Mouse (Mus musculus) liver, embryonic 11.5 days (tissue): ENCODE measurements at regions not wholly inside any gene's neighbourhood (a gene's known extent, or its start where the extent isn't known, plus 50 kb on each side); places are given as distances from the start of the nearest gene placed in this dataset.

Source experiments
- ATAC-seq: fragments of 200-750 bp; cut with Nextera tagmentation; replicated peaks from 2 replicates; pipeline ENCODE4 v1.8.0; 2017; ENCODE audit warnings: moderate number of reproducible peaks, mild to moderate bottlenecking, moderate TSS enrichment, moderate library complexity; ENCODE audit not compliant: low FRiP score
- DNase-seq: peaks from one replicate; pipeline ENCODE4 v3.0.0-alpha.2; 2017; ENCODE audit warnings: low spot score
- H3K27ac ChIP-seq: fragments of 300-500 bp; sonication (generic); 2 replicates; pipeline ENCODE4 v1.5.1; 2014; ENCODE audit warnings: mild to moderate bottlenecking, low read depth, low read length, control low read depth
- H3K27me3 ChIP-seq: fragments of 300-500 bp; sonication (generic); replicated peaks from 2 replicates; pipeline ENCODE4 v1.6.1; 2014; ENCODE audit warnings: low read length, mixed read lengths; ENCODE audit not compliant: control insufficient read depth, insufficient read depth
- H3K36me3 ChIP-seq: fragments of 300-500 bp; sonication (generic); 2 replicates; pipeline ENCODE4 v1.6.1; 2014; ENCODE audit warnings: mild to moderate bottlenecking, low read length, moderate library complexity, mixed read lengths; ENCODE audit not compliant: control insufficient read depth, insufficient read depth
- H3K4me1 ChIP-seq: fragments of 300-500 bp; sonication (generic); replicated peaks from 2 replicates; pipeline ENCODE4 v1.6.1; 2014; ENCODE audit warnings: low read length, mixed read lengths; ENCODE audit not compliant: control insufficient read depth, insufficient read depth
- H3K4me2 ChIP-seq: fragments of 300-500 bp; sonication (generic); 2 replicates; pipeline ENCODE4 v1.6.1; 2014; ENCODE audit warnings: mild to moderate bottlenecking, control low read depth, moderate library complexity
- H3K4me3 ChIP-seq: fragments of 300-500 bp; sonication (generic); 2 replicates; pipeline ENCODE4 v1.5.1; 2014; ENCODE audit warnings: low read depth, low read length, control low read depth
- H3K9ac ChIP-seq: fragments of 300-500 bp; sonication (generic); 2 replicates; pipeline ENCODE4 v1.6.1; 2014; ENCODE audit warnings: low read depth, low read length, control low read depth
- H3K9me3 ChIP-seq: fragments of 300-500 bp; sonication (generic); 2 replicates; pipeline ENCODE4 v1.6.1; 2016; ENCODE audit warnings: low read length, inconsistent platforms, mixed read lengths; ENCODE audit not compliant: control insufficient read depth
- WGBS: fragments of 180-500 bp; shearing (Covaris S2); extraction: QIAGEN DNeasy Blood & Tissue Kit; methylation state at CpG from one replicate; pipeline ENCODE4 v1.1.7; 2014; 5-methylcytosine and 5-hydroxymethylcytosine counted together

DNA sequence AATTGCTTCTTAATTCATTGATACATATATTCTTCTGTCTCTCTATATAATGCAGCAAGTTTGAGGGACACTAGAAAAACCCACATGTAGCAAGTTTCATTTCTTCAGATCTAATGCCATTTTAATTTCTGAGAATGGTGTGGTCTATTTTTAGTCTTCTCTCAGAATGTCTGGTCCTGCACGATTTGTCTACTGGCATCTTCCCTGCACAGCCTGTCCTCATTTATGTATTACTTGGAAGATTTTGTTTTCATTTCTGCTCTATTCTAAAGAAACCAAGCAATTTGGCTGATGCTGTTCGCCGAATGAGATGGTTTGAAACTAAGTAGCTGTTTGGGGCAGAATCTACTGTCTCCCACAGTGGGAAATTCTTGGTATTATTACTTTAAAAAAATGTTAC, 382.3 kb upstream of the N6amt1 start:
- H3K4me1 ChIP-seq: no peaks in the 10 kb centered on the region
- 82% methylated on average over 3 of the region's 3 CpGs for WGBS

GRCm38 (mm10) chr16:86949681-86950080, 404.3 kb upstream of the N6amt1 start:
- no peaks in the 10 kb centered on the region for H3K27me3 ChIP-seq
- no peak overlapping the region for H3K9ac ChIP-seq
- H3K4me2 ChIP-seq: no peak overlapping the region
- no peaks in the 10 kb centered on the region for H3K9me3 ChIP-seq
- no peak overlapping the region for H3K27ac ChIP-seq
- ATAC-seq: no peak
- no peaks in the 10 kb centered on the region for H3K36me3 ChIP-seq
- no peak for DNase-seq
- WGBS: 77% methylated on average over 6 of the region's 6 CpGs
- H3K4me3 ChIP-seq: no peak overlapping the region
- no peaks in the 10 kb centered on the region for H3K4me1 ChIP-seq

More for the DNA sequence above, 382.3 kb upstream of the N6amt1 start:
- DNase-seq: no peak
- Histone ChIP-seq H3K4me3 (no peak overlapping the region), H3K9ac (no peak overlapping the region), H3K9me3 (no peaks in the 10 kb centered on the region), H3K27me3 (no peaks in the 10 kb centered on the region), H3K27ac (no peak overlapping the region), H3K36me3 (no peaks in the 10 kb centered on the region), H3K4me2 (no peak overlapping the region)
- ATAC-seq: no peak

- Histone ChIP-seq H3K9me3 (no peaks in the 10 kb centered on the region), H3K36me3 (no peaks in the 10 kb centered on the region), H3K4me2 (no peak overlapping the region), H3K9ac (no peak overlapping the region), H3K27me3 (no peaks in the 10 kb centered on the region), H3K4me3 (no peak overlapping the region), H3K27ac (no peak overlapping the region), H3K4me1 (no peaks in the 10 kb centered on the region)
- WGBS: 54% methylated on average over 6 of the region's 6 CpGs
- DNase-seq (no peak), ATAC-seq (no peak; the same call in 1 of the 2 replicates)
Observed at GRCm38 (mm10) chr16:86945531-86946144, 408.3 kb upstream of the N6amt1 start.

DNA sequence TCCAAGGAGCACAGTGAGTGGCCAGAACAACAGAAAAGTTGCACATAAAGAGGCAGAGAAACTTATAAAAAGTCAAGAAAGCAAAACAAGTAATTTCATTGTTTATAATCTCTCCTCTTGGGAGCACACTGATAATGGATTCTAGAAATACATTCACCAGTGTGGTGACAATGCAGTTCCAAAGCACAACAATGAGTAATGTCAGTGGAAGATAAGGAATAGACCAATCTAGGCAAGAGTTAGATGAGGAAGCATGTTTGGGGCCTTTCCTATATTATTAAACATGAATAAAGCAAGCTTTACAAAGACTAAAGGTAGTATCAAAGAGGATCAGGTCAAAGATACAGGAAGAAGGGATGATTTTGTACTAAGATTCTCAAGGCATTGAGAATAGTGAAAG, 408.9 kb upstream of the N6amt1 start:
- H3K27ac ChIP-seq: no peak overlapping the region
- no peak for ATAC-seq
- no peaks in the 10 kb centered on the region for H3K9me3 ChIP-seq
- H3K9ac ChIP-seq: no peak overlapping the region
- no peak for DNase-seq
- no peak overlapping the region for H3K4me2 ChIP-seq
- H3K36me3 ChIP-seq: no peaks in the 10 kb centered on the region
- no peaks in the 10 kb centered on the region for H3K27me3 ChIP-seq
- no peaks in the 10 kb centered on the region for H3K4me1 ChIP-seq
- H3K4me3 ChIP-seq: no peak overlapping the region

GRCm38 (mm10) chr16:86934989-86935388, 419.0 kb upstream of the N6amt1 start:
- DNase-seq: no peak
- no peak for ATAC-seq
- Histone ChIP-seq H3K9me3 (no peaks in the 10 kb centered on the region), H3K27ac (no peak overlapping the region), H3K27me3 (no peaks in the 10 kb centered on the region), H3K4me1 (no peaks in the 10 kb centered on the region), H3K9ac (no peak overlapping the region), H3K36me3 (no peaks in the 10 kb centered on the region), H3K4me2 (no peak overlapping the region), H3K4me3 (no peak overlapping the region)
- WGBS: 49% methylated on average over 2 of the region's 2 CpGs

GRCm38 (mm10) chr16:86932765-86933164, 421.2 kb upstream of the N6amt1 start:
- Histone ChIP-seq H3K9me3 (no peaks in the 10 kb centered on the region), H3K27ac (no peak overlapping the region), H3K4me3 (no peak overlapping the region), H3K4me1 (no peaks in the 10 kb centered on the region), H3K27me3 (no peaks in the 10 kb centered on the region), H3K9ac (no peak overlapping the region), H3K4me2 (no peak overlapping the region), H3K36me3 (no peaks in the 10 kb centered on the region)
- WGBS: 85% methylated on average over 3 of the region's 3 CpGs
- ATAC-seq (no peak), DNase-seq (no peak)

GRCm38 (mm10) chr16:86897967-86898710, 455.8 kb upstream of the N6amt1 start:
- DNase-seq: no peak
- Histone ChIP-seq H3K27ac (no peak overlapping the region), H3K4me2 (no peak overlapping the region), H3K4me1 (no peaks in the 10 kb centered on the region), H3K9me3 (no peaks in the 10 kb centered on the region), H3K36me3 (no peaks in the 10 kb centered on the region), H3K4me3 (no peak overlapping the region), H3K27me3 (no peaks in the 10 kb centered on the region), H3K9ac (no peak overlapping the region)
- ATAC-seq: no peak
- WGBS: 72% methylated on average over 2 of the region's 2 CpGs

DNA sequence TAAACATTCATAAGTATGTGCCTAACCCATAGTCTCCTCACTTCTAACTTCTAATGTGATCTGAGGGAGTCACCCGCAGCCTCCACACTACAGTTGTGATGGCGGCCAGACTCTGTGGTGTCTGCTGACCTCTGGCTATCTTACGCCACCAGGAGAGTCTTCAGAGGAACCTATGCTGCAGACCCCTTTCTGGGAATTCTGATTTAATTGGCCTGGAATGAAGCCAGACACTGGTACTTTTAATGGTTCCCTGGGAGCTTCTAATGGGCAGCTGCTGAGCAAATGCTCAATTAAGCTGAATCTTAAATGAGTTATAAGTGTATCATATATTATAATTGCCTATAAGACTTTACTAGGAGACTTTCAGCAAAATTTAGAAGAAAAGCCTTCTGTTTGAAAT, 459.0 kb upstream of the N6amt1 start:
- Histone ChIP-seq H3K4me2 (no peak overlapping the region), H3K27ac (no peak overlapping the region), H3K9me3 (no peaks in the 10 kb centered on the region), H3K4me3 (no peak overlapping the region), H3K4me1 (no peaks in the 10 kb centered on the region), H3K27me3 (no peaks in the 10 kb centered on the region), H3K36me3 (no peaks in the 10 kb centered on the region), H3K9ac (no peak overlapping the region)
- DNase-seq (no peak), ATAC-seq (no peak)
- 69% methylated on average over 3 of the region's 3 CpGs for WGBS

DNA sequence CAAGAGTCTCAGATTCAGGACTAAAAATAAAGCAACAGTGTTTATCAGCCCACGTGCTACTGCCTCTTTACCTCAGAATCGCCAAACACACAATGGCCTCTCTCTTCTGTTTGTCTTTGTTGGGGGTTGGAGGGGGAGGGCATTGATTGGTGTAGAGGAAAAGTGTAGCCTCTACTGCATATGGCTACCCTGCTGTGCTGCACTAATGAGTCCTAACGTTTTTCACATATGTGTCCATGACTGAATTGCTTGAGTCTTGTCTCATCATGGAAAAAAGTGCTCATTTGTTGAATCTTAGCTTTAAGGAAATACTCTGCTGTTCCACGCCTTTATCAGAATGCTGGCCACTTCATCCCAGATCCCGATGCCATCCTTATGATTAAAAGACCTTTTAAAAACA, 459.7 kb upstream of the N6amt1 start:
- no peaks in the 10 kb centered on the region for H3K27me3 ChIP-seq
- no peak overlapping the region for H3K27ac ChIP-seq
- H3K9me3 ChIP-seq: no peaks in the 10 kb centered on the region
- no peak for ATAC-seq
- DNase-seq: no peak
- H3K4me1 ChIP-seq: no peaks in the 10 kb centered on the region
- no peak overlapping the region for H3K9ac ChIP-seq
- H3K4me2 ChIP-seq: no peak overlapping the region
- 68% methylated on average over 5 of the region's 5 CpGs for WGBS
- no peaks in the 10 kb centered on the region for H3K36me3 ChIP-seq
- H3K4me3 ChIP-seq: no peak overlapping the region
